Mouse (Mus musculus): Measurements from ENCODE around the gene Gm10134.

- TF ChIP-seq CTCF (IDR thresholded peaks at IDR 0.05; ENCODE audit: low read depth) (no peak), EP300 (IDR thresholded peaks at IDR 0.05; ENCODE audit: low read depth) (no peak)
Measured at GRCm38 (mm10) chr2:28523643-28524117, 17.8 kb downstream of the Gm10134 start.
